8 mouse cellular contexts compared by ENCODE assay signal in the genomic region with DNA sequence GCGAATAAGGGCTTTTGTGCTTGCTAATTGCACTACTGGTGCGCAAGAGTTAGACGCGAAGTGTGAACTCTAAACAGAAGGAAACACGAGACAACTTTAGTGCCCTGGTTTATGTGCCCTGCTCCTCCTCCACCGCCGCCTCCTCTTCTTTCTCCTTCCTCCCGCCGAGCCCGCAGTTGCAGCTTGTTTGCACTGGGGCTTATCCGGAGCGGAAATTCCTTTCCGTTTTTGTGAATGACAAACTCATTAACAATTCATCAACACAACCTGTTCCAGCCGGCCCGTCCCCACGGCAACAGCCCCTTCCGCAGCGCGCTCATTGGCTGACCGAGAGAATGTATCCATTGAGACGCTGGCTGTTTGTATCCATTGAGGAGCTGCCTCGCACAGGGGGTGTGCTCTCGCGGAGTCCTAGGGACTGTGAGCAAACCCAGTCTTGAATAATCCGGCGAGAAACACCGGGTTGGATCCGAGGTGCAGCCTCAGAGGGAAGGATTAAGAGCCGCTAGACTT. TPM values are rescaled to one million over a fixed set of nuclear protein-coding genes. Genes with fewer than 3 reads are reported as not detected.
DNase-seq lines count a peak whose midpoint lies in the region; ATAC-seq lines count a peak whose summit lies in the region.

A gene (plus strand): TSS at position 365 of the 513 bp plus-strand sequence.

- H3K27ac ChIP-seq in embryonic facial prominence, embryonic 14.5 days (replicated peaks; ENCODE audit: low read depth, low read length), result peak within 1 kb of the TSS; percentile 98
- peak within 1 kb of the TSS; percentile 99 for H3K27ac ChIP-seq in kidney, embryonic 14.5 days (ENCODE audit: low read depth, low read length)
- peak within 1 kb of the TSS; percentile 97 for H3K27ac ChIP-seq in limb, embryonic 15.5 days

- peak within 1 kb of the TSS; percentile 92 for H3K9ac ChIP-seq in embryonic facial prominence, embryonic 14.5 days (ENCODE audit: low read depth, low read length)
- H3K9ac ChIP-seq in kidney, embryonic 14.5 days (ENCODE audit: low read depth, low read length), result peak within 1 kb of the TSS; percentile 96
- H3K9ac ChIP-seq in limb, embryonic 15.5 days, result peak within 1 kb of the TSS; percentile 71

- H3K4me1 ChIP-seq in embryonic facial prominence, embryonic 14.5 days (ENCODE audit: control insufficient read depth, insufficient read depth, low read length), result peaks cover 15% of the 10 kb centered on the region
- peaks cover 17% of the 10 kb centered on the region for H3K4me1 ChIP-seq in kidney, embryonic 14.5 days (ENCODE audit: control insufficient read depth, insufficient read depth, low read length)
- H3K4me1 ChIP-seq in limb, embryonic 15.5 days, result peaks cover 24% of the 10 kb centered on the region

- peak; percentile 99 for DNase-seq in 3134 (ENCODE audit: extremely low read depth, insufficient read length, low spot score)
- DNase-seq in adrenal gland, postnatal 25 days, result peak; percentile 96
- DNase-seq in embryonic facial prominence, embryonic 14.5 days (ENCODE audit: low spot score), result peak; percentile 99
- DNase-seq in heart, adult 9 months (ENCODE audit: low spot score in 2 of 2), result peak; percentile 98 to 99
- DNase-seq in monocyte, adult 2 months (ENCODE audit: low read depth in 1 of 2, low spot score in 2 of 2), result peak; percentile 90
- peak; percentile 94 to 96 for DNase-seq in spleen, postnatal 36 days (ENCODE audit: low spot score in 2 of 2)

- H3K36me3 ChIP-seq in embryonic facial prominence, embryonic 14.5 days (ENCODE audit: control insufficient read depth, insufficient read depth, low read length), result peaks cover 6% of the 10 kb centered on the region
- peaks cover 16% of the 10 kb centered on the region; the same call in 1 of the 2 replicates for H3K36me3 ChIP-seq in kidney, embryonic 14.5 days (ENCODE audit: control insufficient read depth, insufficient read depth, low read length)
- no peaks in the 10 kb centered on the region for H3K36me3 ChIP-seq in limb, embryonic 15.5 days

- H3K4me2 ChIP-seq in embryonic facial prominence, embryonic 14.5 days (ENCODE audit: low read depth, low read length), result peak within 1 kb of the TSS; percentile 90
- H3K4me2 ChIP-seq in kidney, embryonic 14.5 days (replicated peaks; ENCODE audit: low read depth, low read length), result peak within 1 kb of the TSS; percentile 83
- peak within 1 kb of the TSS; percentile 74 for H3K4me2 ChIP-seq in limb, embryonic 15.5 days

- no peaks in the 10 kb centered on the region for H3K9me3 ChIP-seq in embryonic facial prominence, embryonic 14.5 days (ENCODE audit: control insufficient read depth, low read length)
- H3K9me3 ChIP-seq in kidney, embryonic 14.5 days (ENCODE audit: control insufficient read depth, low read length), result no peaks in the 10 kb centered on the region
- no peaks in the 10 kb centered on the region for H3K9me3 ChIP-seq in limb, embryonic 15.5 days

- H3K27me3 ChIP-seq in embryonic facial prominence, embryonic 14.5 days (replicated peaks; ENCODE audit: control insufficient read depth, insufficient read depth, low read length), result no peaks in the 10 kb centered on the region
- H3K27me3 ChIP-seq in kidney, embryonic 14.5 days (ENCODE audit: control insufficient read depth, insufficient read depth, low read length), result no peaks in the 10 kb centered on the region
- no peaks in the 10 kb centered on the region for H3K27me3 ChIP-seq in limb, embryonic 15.5 days

- peak within 1 kb of the TSS; percentile 75 for H3K4me3 ChIP-seq in embryonic facial prominence, embryonic 14.5 days (ENCODE audit: low read depth, low read length)
- peak within 1 kb of the TSS; percentile 89 for H3K4me3 ChIP-seq in kidney, embryonic 14.5 days (ENCODE audit: low read length)
- peak within 1 kb of the TSS; percentile 70 for H3K4me3 ChIP-seq in limb, embryonic 15.5 days

- peak; percentile 96 for ATAC-seq in embryonic facial prominence, embryonic 14.5 days (ENCODE audit: low read depth)
- ATAC-seq in kidney, embryonic 14.5 days (ENCODE audit: low FRiP score, low TSS enrichment), result peak; percentile 96
- ATAC-seq in limb, embryonic 15.5 days (ENCODE audit: insufficient number of reproducible peaks, low FRiP score, low TSS enrichment, low read depth), result peak; percentile 93

- WGBS in embryonic facial prominence, embryonic 14.5 days, result under 1% methylated on average over 28 of the region's 29 CpGs
- under 1% methylated on average over 29 of the region's 29 CpGs for WGBS in kidney, embryonic 14.5 days
- WGBS in limb, embryonic 15.5 days, result under 1% methylated on average over 29 of the region's 29 CpGs

RNA-seq across cellular contexts. Expression of the gene that starts here (rescaled TPM):
- 101 and 136 TPM in 2 replicates for total RNA-seq in adrenal gland, postnatal 25 days (2021)
- polyA plus RNA-seq in embryonic facial prominence, embryonic 14.5 days (2014; fragmentation: Nextera tagmentation; extraction: Ambion mirVana), result 65.2 and 79.7 TPM in 2 replicates
- 87.7 and 98.5 TPM in 2 replicates for polyA plus RNA-seq in kidney, embryonic 14.5 days (2014; fragmentation: Nextera tagmentation; extraction: Ambion mirVana)
- polyA plus RNA-seq in limb, embryonic 15.5 days (2015; fragmentation: Nextera tagmentation; extraction: Ambion mirVana), result 66.8 and 71.9 TPM in 2 replicates

Comparison
In these comparisons a context has a peak if more than half of its experiments do, and no peak if none do; other contexts are left out.
1. Peak in every context shown above with its lines: DNase-seq, ATAC-seq, H3K4me3 ChIP-seq and H3K27ac ChIP-seq.